Mouse (Mus musculus) forebrain, embryonic 14.5 days (tissue): Measurements from ENCODE around the gene Rptor. TPM values are rescaled to one million over a fixed set of nuclear protein-coding genes. Genes with fewer than 3 reads are reported as not detected.

Source experiments
- ATAC-seq: fragments of 200-750 bp; cut with Nextera tagmentation; 2 replicates; pipeline ENCODE4 v1.8.0; 2017; ENCODE audit warnings: mild to moderate bottlenecking, moderate library complexity
- DNase-seq: peaks from one replicate; pipeline ENCODE4 v3.0.0-alpha.2; 2015; ENCODE audit warnings: low spot score
- H3K27ac ChIP-seq: fragments of 300-500 bp; sonication (generic); 2 replicates; pipeline ENCODE4 v1.5.1; 2014; ENCODE audit warnings: low read depth, mild to moderate bottlenecking, control low read depth, low read length, moderate library complexity
- H3K27me3 ChIP-seq: fragments of 300-500 bp; sonication (generic); replicated peaks from 2 replicates; pipeline ENCODE4 v1.6.1; 2014; ENCODE audit warnings: low read length, control low read depth, mixed read lengths; ENCODE audit not compliant: control insufficient read depth, insufficient read depth
- H3K36me3 ChIP-seq: fragments of 300-500 bp; sonication (generic); 2 replicates; pipeline ENCODE4 v1.6.1; 2014; ENCODE audit warnings: low read length, control low read depth; ENCODE audit not compliant: control insufficient read depth, insufficient read depth
- H3K4me1 ChIP-seq: fragments of 300-500 bp; sonication (generic); 2 replicates; pipeline ENCODE4 v1.6.1; 2014; ENCODE audit warnings: antibody characterized with exemption, low read length, control low read depth; ENCODE audit not compliant: control insufficient read depth, insufficient read depth
- H3K4me2 ChIP-seq: fragments of 300-500 bp; sonication (generic); 2 replicates; pipeline ENCODE4 v1.6.1; 2014; ENCODE audit warnings: mild to moderate bottlenecking, control low read depth, low read length
- H3K4me3 ChIP-seq: fragments of 300-500 bp; sonication (generic); 2 replicates; pipeline ENCODE4 v1.5.1; 2014; ENCODE audit warnings: low read depth, low read length, control low read depth
- H3K9ac ChIP-seq: fragments of 300-500 bp; sonication (generic); 2 replicates; pipeline ENCODE4 v1.6.1; 2014; ENCODE audit warnings: mild to moderate bottlenecking, low read length, control low read depth, moderate library complexity
- H3K9me3 ChIP-seq: fragments of 300-500 bp; sonication (generic); replicated peaks from 2 replicates; pipeline ENCODE4 v1.6.1; 2016; ENCODE audit warnings: low read length, control low read depth, mixed read lengths; ENCODE audit not compliant: control insufficient read depth
- WGBS: fragments of 180-500 bp; shearing (Covaris S2); extraction: QIAGEN DNeasy Blood & Tissue Kit; methylation state at CpG from one replicate; pipeline ENCODE4 v1.1.7; 2014; 5-methylcytosine and 5-hydroxymethylcytosine counted together
- polyA plus RNA-seq: library from polyadenylated mRNA; unstranded; fragments of >200 nt; fragmentation: Nextera tagmentation; extraction: Ambion mirVana; gene quantifications from 2 replicates; pipeline ENCODE4 v1.2.1, GENCODE M21; 2014

Rptor gene
- polyA plus RNA-seq, 1 experiment from 2014 or later: 7.0 TPM

- Histone ChIP-seq H3K4me3 (no peak overlapping the region), H3K4me1 (no peaks in the 10 kb centered on the region), H3K36me3 (no peaks in the 10 kb centered on the region), H3K27me3 (no peaks in the 10 kb centered on the region), H3K27ac (no peak overlapping the region), H3K9me3 (no peaks in the 10 kb centered on the region), H3K4me2 (no peak overlapping the region), H3K9ac (no peak overlapping the region)
- WGBS: 64% methylated on average over 7 of the region's 7 CpGs
- no peak for ATAC-seq
- no peak for DNase-seq
Measured at GRCm38 (mm10) chr11:119565021-119565420, 37.7 kb upstream of the Rptor start.

DNA sequence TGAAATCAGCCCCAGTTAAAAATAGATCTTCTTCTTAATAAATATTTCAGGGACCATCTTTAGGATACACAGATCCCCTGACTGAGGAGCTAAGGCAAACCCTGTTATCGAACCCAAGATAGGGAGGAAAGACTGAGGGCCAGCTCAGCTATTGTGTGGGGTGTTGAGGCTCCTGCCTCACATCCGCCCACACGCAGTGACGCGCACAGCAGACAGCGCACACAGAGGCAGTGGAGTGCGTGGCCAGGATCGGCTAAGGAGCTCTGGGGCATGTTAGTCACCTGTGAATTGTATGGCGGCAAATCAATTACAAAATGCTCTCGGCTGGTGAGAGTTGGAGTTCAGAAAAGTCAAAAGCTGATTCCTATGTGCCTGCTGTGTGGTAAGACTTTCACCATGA lies 37.0 kb upstream of the Rptor start:
- no peak for DNase-seq
- 25% methylated on average over 10 of the region's 10 CpGs for WGBS
- H3K4me1 ChIP-seq: no peaks in the 10 kb centered on the region
- no peaks in the 10 kb centered on the region for H3K9me3 ChIP-seq
- H3K4me2 ChIP-seq: no peak overlapping the region
- no peaks in the 10 kb centered on the region for H3K36me3 ChIP-seq
- H3K27ac ChIP-seq: no peak overlapping the region
- no peak for ATAC-seq
- H3K27me3 ChIP-seq: no peaks in the 10 kb centered on the region
- H3K4me3 ChIP-seq: no peak overlapping the region
- H3K9ac ChIP-seq: no peak overlapping the region

DNA sequence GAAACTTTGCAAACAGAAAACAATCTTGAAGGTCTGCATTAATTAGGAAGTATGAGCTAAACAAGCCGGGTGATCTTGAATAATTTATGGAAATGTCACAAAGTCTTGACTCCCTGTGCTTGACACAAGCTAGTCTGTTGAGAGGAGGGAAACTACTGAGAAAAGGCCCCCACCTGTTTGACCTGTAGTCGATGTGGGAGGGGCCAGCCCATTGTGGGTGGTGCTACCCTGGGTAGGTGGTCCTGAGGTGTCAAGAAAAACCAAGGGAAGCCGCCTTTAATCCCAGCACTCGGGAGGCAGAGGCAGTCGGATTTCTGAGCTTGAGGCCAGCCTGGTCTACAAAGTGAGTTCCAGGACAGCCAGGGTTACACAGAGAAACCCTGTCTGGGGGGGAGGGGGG lies 36.5 kb upstream of the Rptor start:
- DNase-seq: no peak
- H3K36me3 ChIP-seq: no peaks in the 10 kb centered on the region
- H3K27ac ChIP-seq: no peak overlapping the region
- no peaks in the 10 kb centered on the region for H3K27me3 ChIP-seq
- 56% methylated on average over 5 of the region's 5 CpGs for WGBS
- no peak overlapping the region for H3K9ac ChIP-seq
- H3K9me3 ChIP-seq: no peaks in the 10 kb centered on the region
- ATAC-seq: no peak
- no peak overlapping the region for H3K4me2 ChIP-seq
- no peaks in the 10 kb centered on the region for H3K4me1 ChIP-seq
- H3K4me3 ChIP-seq: no peak overlapping the region

- H3K9me3 ChIP-seq: no peaks in the 10 kb centered on the region
- no peak for ATAC-seq
- no peak for DNase-seq
- H3K4me1 ChIP-seq: no peaks in the 10 kb centered on the region
- no peak overlapping the region for H3K4me3 ChIP-seq
- no peaks in the 10 kb centered on the region for H3K36me3 ChIP-seq
- H3K27ac ChIP-seq: no peak overlapping the region
- H3K4me2 ChIP-seq: no peak overlapping the region
- 27% methylated on average over 15 of the region's 15 CpGs for WGBS
- no peak overlapping the region for H3K9ac ChIP-seq
- no peaks in the 10 kb centered on the region for H3K27me3 ChIP-seq
Measured at GRCm38 (mm10) chr11:119572316-119573010, 30.2 kb upstream of the Rptor start.

DNA sequence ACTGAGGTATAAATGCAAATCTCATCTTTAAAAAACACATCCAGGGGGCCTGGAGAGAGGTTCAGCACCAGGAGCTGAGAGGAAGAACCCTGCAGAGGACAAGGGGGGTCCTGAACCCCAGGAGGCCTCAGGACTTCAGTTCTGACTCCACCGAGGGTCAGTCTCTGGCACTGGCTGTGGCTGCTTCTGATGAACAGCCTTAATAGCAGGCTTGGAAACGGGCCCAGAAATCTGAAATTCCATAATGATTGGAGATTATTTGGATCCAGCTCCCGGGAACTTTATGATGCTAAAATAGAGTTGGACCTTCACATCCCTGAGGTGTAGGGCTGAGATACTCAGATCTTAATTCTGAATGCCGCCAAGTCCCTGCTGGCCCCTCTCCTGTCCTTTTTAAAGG lies 25.9 kb upstream of the Rptor start:
- ATAC-seq: no peak
- no peak overlapping the region for H3K4me3 ChIP-seq
- no peak overlapping the region for H3K27ac ChIP-seq
- H3K4me2 ChIP-seq: no peak overlapping the region
- no peak overlapping the region for H3K9ac ChIP-seq
- 17% methylated on average over 4 of the region's 4 CpGs for WGBS
- H3K27me3 ChIP-seq: no peaks in the 10 kb centered on the region
- H3K36me3 ChIP-seq: no peaks in the 10 kb centered on the region
- no peaks in the 10 kb centered on the region for H3K4me1 ChIP-seq
- H3K9me3 ChIP-seq: no peaks in the 10 kb centered on the region
- DNase-seq: no peak

DNA sequence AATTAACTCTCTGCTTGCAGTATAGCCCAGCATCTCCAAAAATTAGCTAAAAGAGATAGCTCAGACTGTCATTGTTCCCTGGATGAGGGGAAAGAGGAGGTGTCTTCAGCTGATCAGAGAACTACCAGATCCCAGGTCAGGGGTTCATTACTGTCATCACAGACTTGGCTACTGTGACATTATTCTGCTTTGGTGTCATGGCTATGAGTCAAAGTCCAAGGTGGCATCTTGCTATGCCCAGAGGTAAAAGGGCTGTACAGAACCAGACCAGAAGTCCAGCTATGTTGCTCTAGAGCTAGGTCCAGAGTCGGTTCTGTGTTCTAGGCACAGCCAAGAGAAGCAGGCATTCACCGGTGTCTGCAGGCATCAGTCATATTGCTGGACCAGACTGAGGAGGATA lies 25.0 kb upstream of the Rptor start:
- Histone ChIP-seq H3K4me3 (no peak overlapping the region), H3K27me3 (no peaks in the 10 kb centered on the region), H3K9me3 (no peaks in the 10 kb centered on the region), H3K36me3 (no peaks in the 10 kb centered on the region), H3K4me1 (no peaks in the 10 kb centered on the region), H3K27ac (no peak overlapping the region), H3K4me2 (no peak overlapping the region), H3K9ac (no peak overlapping the region)
- ATAC-seq (no peak), DNase-seq (no peak)
- 88% methylated on average over 2 of the region's 2 CpGs for WGBS

GRCm38 (mm10) chr11:119586511-119586910 lies 16.2 kb upstream of the Rptor start:
- Histone ChIP-seq H3K27ac (no peak overlapping the region; the same call in 1 of the 2 replicates), H3K9me3 (no peaks in the 10 kb centered on the region), H3K4me3 (no peak overlapping the region), H3K4me2 (no peak overlapping the region), H3K27me3 (no peaks in the 10 kb centered on the region), H3K36me3 (no peaks in the 10 kb centered on the region), H3K4me1 (no peaks in the 10 kb centered on the region), H3K9ac (no peak overlapping the region)
- no peak for DNase-seq
- ATAC-seq: no peak
- 76% methylated on average over 4 of the region's 4 CpGs for WGBS

GRCm38 (mm10) chr11:119587112-119587511 lies 15.6 kb upstream of the Rptor start:
- Histone ChIP-seq H3K4me3 (no peak overlapping the region), H3K27me3 (no peaks in the 10 kb centered on the region), H3K4me2 (no peak overlapping the region), H3K36me3 (no peaks in the 10 kb centered on the region), H3K27ac (no peak overlapping the region; the same call in 1 of the 2 replicates), H3K4me1 (no peaks in the 10 kb centered on the region), H3K9ac (no peak overlapping the region), H3K9me3 (no peaks in the 10 kb centered on the region)
- WGBS: 83% methylated on average over 5 of the region's 5 CpGs
- no peak for ATAC-seq
- DNase-seq: no peak

DNA sequence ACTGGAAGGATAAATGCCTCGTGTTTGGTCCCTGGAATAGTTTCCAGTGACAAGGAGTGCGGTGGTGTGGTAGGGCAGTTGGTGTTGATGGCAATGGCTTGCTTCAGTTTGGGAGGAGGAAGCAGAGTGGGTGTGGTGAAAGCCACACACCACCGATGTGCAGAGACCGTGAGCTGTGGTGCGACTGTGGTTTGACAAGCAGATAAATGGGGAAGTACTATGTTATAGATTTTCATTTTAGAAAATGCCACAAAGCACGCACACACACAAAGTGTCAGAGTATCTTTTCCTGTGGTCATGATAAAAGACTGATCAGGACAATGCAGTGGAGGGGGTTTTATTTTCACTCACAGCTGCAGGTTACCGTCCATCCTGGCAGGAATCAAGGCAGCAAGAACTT lies 13.5 kb upstream of the Rptor start:
- H3K4me3 ChIP-seq: no peak overlapping the region
- H3K9me3 ChIP-seq: no peaks in the 10 kb centered on the region
- H3K27me3 ChIP-seq: no peaks in the 10 kb centered on the region
- no peak overlapping the region for H3K4me2 ChIP-seq
- ATAC-seq (no peak), DNase-seq (no peak)
- H3K4me1 ChIP-seq: no peaks in the 10 kb centered on the region
- 87% methylated on average over 7 of the region's 7 CpGs for WGBS
- H3K9ac ChIP-seq: no peak overlapping the region
- H3K36me3 ChIP-seq: no peaks in the 10 kb centered on the region
- H3K27ac ChIP-seq: no peak overlapping the region
